Mouse (Mus musculus): Measurements from ENCODE around the gene Ampd1.

The Ampd1 gene

GRCm38 (mm10) chr3:103073771-103074170, at the start of gene Ampd1:
Gene Ampd1, plus strand, starts transcription at chr3:103074014.
- DNase-seq: no peak

- no peak for DNase-seq
These were observed 47.6 kb upstream of the Ampd1 start for GRCm38 (mm10) chr3:103026174-103026573.

GRCm38 (mm10) chr3:103040285-103040684, 33.5 kb upstream of the Ampd1 start:
- no peak for DNase-seq

- no peak for DNase-seq
These were observed 32.9 kb upstream of the Ampd1 start for GRCm38 (mm10) chr3:103040861-103041379.

- no peak for DNase-seq
These were observed 17.7 kb upstream of the Ampd1 start for GRCm38 (mm10) chr3:103056016-103056595.

GRCm38 (mm10) chr3:103057752-103058151, 16.1 kb upstream of the Ampd1 start:
- DNase-seq: no peak

GRCm38 (mm10) chr3:103058207-103059157, 15.3 kb upstream of the Ampd1 start, which contains the start of gene Nras:
Gene Nras, plus strand, starts transcription at chr3:103058285.
- DNase-seq: peak; percentile 96

- no peak for DNase-seq
These were observed 6.9 kb upstream of the Ampd1 start for GRCm38 (mm10) chr3:103066927-103067326.

- DNase-seq: no peak
These were observed 4.8 kb upstream of the Ampd1 start for GRCm38 (mm10) chr3:103068971-103069370.

GRCm38 (mm10) chr3:103075871-103076270, 2.1 kb downstream of the Ampd1 start:
- DNase-seq: no peak

- DNase-seq: no peak
These were observed 2.7 kb downstream of the Ampd1 start for GRCm38 (mm10) chr3:103076476-103076875.

- DNase-seq: no peak
These were observed 5.5 kb downstream of the Ampd1 start for GRCm38 (mm10) chr3:103079301-103079700.

GRCm38 (mm10) chr3:103081051-103081450, 7.2 kb downstream of the Ampd1 start:
- no peak for DNase-seq

- no peak for DNase-seq
These were observed 8.1 kb downstream of the Ampd1 start for GRCm38 (mm10) chr3:103081861-103082453.

GRCm38 (mm10) chr3:103082761-103083160, 8.9 kb downstream of the Ampd1 start:
- DNase-seq: no peak

- DNase-seq: no peak
These were observed 12.2 kb downstream of the Ampd1 start for GRCm38 (mm10) chr3:103085986-103086385.

GRCm38 (mm10) chr3:103091753-103092152, 17.9 kb downstream of the Ampd1 start:
- no peak for DNase-seq

- DNase-seq: no peak
These were observed 24.8 kb downstream of the Ampd1 start for GRCm38 (mm10) chr3:103098662-103099061.

- DNase-seq: no peak
These were observed 25.9 kb downstream of the Ampd1 start for GRCm38 (mm10) chr3:103099667-103100066.

GRCm38 (mm10) chr3:103100735-103101134, 26.9 kb downstream of the Ampd1 start:
- no peak for DNase-seq

- no peak for DNase-seq
These were observed 27.4 kb downstream of the Ampd1 start for GRCm38 (mm10) chr3:103101194-103101593.

- no peak for DNase-seq
These were observed 28.1 kb downstream of the Ampd1 start for GRCm38 (mm10) chr3:103101909-103102308.
